Mouse (Mus musculus): ENCODE measurements around the gene Wdr37. TPM values are rescaled to one million over a fixed set of nuclear protein-coding genes. Genes with fewer than 3 reads are reported as not detected.

Gene Wdr37
- polyA plus RNA-seq, 1 experiment, result 4.2 TPM

DNA sequence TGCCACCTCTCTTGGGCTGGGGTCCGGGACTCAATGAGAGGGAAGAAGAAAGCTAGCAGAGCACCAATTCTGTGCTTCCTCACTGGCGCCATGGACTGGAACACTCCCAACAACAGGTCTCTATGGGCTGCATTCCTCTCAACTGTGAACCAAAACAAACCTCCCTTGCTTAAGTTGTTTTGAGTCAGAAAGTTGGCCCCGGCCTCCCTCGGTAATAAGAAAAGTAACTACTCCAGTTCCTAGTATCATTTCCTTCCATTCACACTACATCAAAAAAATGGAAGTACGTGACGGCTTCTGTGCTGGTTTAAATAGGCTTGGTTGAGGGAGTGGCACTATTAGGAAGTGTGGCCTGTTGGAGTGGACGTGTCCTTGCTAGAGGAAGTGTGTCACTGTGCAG, 5.1 kb downstream of the Wdr37 start:
- no peak for TF ChIP-seq CEBPB (IDR thresholded peaks at IDR 0.05; ENCODE audit: low read depth)
- TF ChIP-seq MYOD1 (IDR thresholded peaks at IDR 0.05; ENCODE audit: control insufficient read depth, insufficient read length, low read depth), result no peak
- no peaks in the 10 kb centered on the region for H3K27me3 ChIP-seq (ENCODE audit: control insufficient read depth, insufficient read depth, insufficient read length)
- H3K79me3 ChIP-seq (ENCODE audit: low read depth), result peaks cover 67% of the 10 kb centered on the region
- H3K36me3 ChIP-seq (ENCODE audit: control insufficient read depth, insufficient read depth), result peaks cover 11% of the 10 kb centered on the region
- H3K79me2 ChIP-seq (ENCODE audit: control insufficient read depth, insufficient read depth), result peaks cover 79% of the 10 kb centered on the region
- H3K4me3 ChIP-seq (ENCODE audit: insufficient read depth, poor library complexity, severe bottlenecking), result no peak overlapping the region
- H3ac ChIP-seq (ENCODE audit: control insufficient read depth, insufficient read length, low read depth), result no peak overlapping the region

DNA sequence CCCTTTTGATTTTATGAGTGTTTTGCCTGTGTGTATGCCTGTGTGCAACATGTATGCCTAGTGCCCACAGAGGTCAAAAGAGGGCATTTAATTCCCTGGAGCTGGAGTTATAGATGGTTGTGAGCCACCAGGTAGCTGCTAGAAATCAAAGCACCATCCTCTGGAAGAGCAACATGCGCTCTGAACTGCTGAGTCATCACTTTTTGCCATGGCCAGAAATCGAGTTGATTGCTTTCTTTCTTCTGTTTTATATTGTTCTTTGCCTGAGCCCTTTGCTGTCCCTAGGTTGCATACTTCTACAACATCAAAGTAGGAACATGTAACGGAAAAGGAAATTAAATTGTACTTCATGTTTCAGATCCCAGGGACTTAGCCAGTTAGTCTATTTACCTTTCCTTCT, 6.7 kb downstream of the Wdr37 start:
- Histone ChIP-seq H3K4me3 (ENCODE audit: insufficient read depth, poor library complexity, severe bottlenecking) (no peak overlapping the region), H3K79me2 (ENCODE audit: control insufficient read depth, insufficient read depth) (peaks cover 70% of the 10 kb centered on the region), H3K36me3 (ENCODE audit: control insufficient read depth, insufficient read depth) (peaks cover 19% of the 10 kb centered on the region), H3ac (ENCODE audit: control insufficient read depth, insufficient read length, low read depth) (no peak overlapping the region), H3K27me3 (ENCODE audit: control insufficient read depth, insufficient read depth, insufficient read length) (no peaks in the 10 kb centered on the region), H3K79me3 (ENCODE audit: low read depth) (peaks cover 61% of the 10 kb centered on the region)
- TF ChIP-seq MYOG (IDR thresholded peaks at IDR 0.05; ENCODE audit: control insufficient read depth, extremely low read depth, insufficient read length) (no peak), CEBPB (IDR thresholded peaks at IDR 0.05; ENCODE audit: low read depth) (no peak), MAX (IDR thresholded peaks at IDR 0.05) (no peak), USF1 (IDR thresholded peaks at IDR 0.05; ENCODE audit: low read depth) (no peak), MYOD1 (IDR thresholded peaks at IDR 0.05; ENCODE audit: control insufficient read depth, insufficient read length, low read depth) (no peak), CTCF (IDR thresholded peaks at IDR 0.05; ENCODE audit: control insufficient read depth, insufficient read depth, insufficient read length) (no peak), FOSL1 (IDR thresholded peaks at IDR 0.05; ENCODE audit: insufficient read depth, low read length, poor library complexity, severe bottlenecking) (no peak)

DNA sequence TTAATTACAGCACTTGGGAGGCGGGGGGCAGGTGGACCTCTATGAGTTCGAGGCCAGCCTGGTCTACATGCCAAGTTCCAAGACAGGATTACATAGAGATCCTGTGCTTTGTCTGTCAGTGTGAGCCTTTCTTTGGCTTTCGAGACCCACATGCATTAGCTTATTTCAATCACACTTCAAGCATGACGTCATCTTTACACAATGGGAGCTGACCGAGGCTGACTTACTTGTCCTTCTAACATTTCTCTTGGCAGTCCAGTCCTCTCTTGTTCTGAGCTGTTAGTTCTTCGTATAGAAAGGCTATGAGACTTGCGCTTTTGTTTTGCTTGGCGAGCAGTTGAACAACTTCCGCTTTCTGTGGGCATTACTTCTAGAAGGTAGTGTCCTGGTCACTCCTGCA, 10.8 kb downstream of the Wdr37 start:
- Histone ChIP-seq H3K79me2 (ENCODE audit: control insufficient read depth, insufficient read depth) (peaks cover 43% of the 10 kb centered on the region), H3K4me3 (ENCODE audit: insufficient read depth, poor library complexity, severe bottlenecking) (no peak overlapping the region), H3K36me3 (ENCODE audit: control insufficient read depth, insufficient read depth) (peaks cover 29% of the 10 kb centered on the region), H3ac (ENCODE audit: control insufficient read depth, insufficient read length, low read depth) (no peak overlapping the region), H3K27me3 (ENCODE audit: control insufficient read depth, insufficient read depth, insufficient read length) (no peaks in the 10 kb centered on the region), H3K79me3 (ENCODE audit: low read depth) (peaks cover 27% of the 10 kb centered on the region)
- TF ChIP-seq MYOG (IDR thresholded peaks at IDR 0.05; ENCODE audit: control insufficient read depth, extremely low read depth, insufficient read length), result no peak
- TF ChIP-seq MAX (IDR thresholded peaks at IDR 0.05), result no peak
- TF ChIP-seq USF1 (IDR thresholded peaks at IDR 0.05; ENCODE audit: low read depth), result no peak
- no peak for TF ChIP-seq CEBPB (IDR thresholded peaks at IDR 0.05; ENCODE audit: low read depth)

DNA sequence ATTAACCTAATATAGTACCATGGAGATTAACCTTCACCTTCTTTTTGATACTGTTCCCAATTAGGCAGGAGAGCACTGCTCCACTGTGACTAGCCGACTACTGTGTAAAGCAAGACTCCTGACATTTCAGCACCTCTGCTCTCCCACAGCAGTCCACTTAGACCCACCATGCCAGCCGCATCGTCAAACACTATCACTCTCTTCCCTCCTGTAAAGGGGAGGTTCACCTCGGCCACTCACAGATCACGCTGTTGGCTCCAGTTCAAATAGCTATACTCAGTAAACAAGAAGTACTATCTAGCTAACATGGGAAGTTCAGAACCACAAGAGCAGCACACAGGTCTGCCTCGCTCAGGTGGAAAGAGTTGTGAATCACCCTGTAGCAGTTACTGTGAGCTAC, 13.3 kb downstream of the Wdr37 start:
- H3K4me3 ChIP-seq (ENCODE audit: insufficient read depth, poor library complexity, severe bottlenecking), result no peak overlapping the region
- no peak for TF ChIP-seq USF1 (IDR thresholded peaks at IDR 0.05; ENCODE audit: low read depth)
- no peak for TF ChIP-seq MYOG (IDR thresholded peaks at IDR 0.05; ENCODE audit: control insufficient read depth, extremely low read depth, insufficient read length)
- no peak for TF ChIP-seq FOSL1 (IDR thresholded peaks at IDR 0.05; ENCODE audit: insufficient read depth, low read length, poor library complexity, severe bottlenecking)
- no peak for TF ChIP-seq MAX (IDR thresholded peaks at IDR 0.05)
- no peak for TF ChIP-seq CEBPB (IDR thresholded peaks at IDR 0.05; ENCODE audit: low read depth)
- no peak for TF ChIP-seq MYOD1 (IDR thresholded peaks at IDR 0.05; ENCODE audit: control insufficient read depth, insufficient read length, low read depth)
- peaks cover 24% of the 10 kb centered on the region for H3K79me2 ChIP-seq (ENCODE audit: control insufficient read depth, insufficient read depth)
- peaks cover 10% of the 10 kb centered on the region for H3K79me3 ChIP-seq (ENCODE audit: low read depth)
- H3ac ChIP-seq (ENCODE audit: control insufficient read depth, insufficient read length, low read depth), result no peak overlapping the region
- H3K27me3 ChIP-seq (ENCODE audit: control insufficient read depth, insufficient read depth, insufficient read length), result no peaks in the 10 kb centered on the region
- peaks cover 48% of the 10 kb centered on the region for H3K36me3 ChIP-seq (ENCODE audit: control insufficient read depth, insufficient read depth)

DNA sequence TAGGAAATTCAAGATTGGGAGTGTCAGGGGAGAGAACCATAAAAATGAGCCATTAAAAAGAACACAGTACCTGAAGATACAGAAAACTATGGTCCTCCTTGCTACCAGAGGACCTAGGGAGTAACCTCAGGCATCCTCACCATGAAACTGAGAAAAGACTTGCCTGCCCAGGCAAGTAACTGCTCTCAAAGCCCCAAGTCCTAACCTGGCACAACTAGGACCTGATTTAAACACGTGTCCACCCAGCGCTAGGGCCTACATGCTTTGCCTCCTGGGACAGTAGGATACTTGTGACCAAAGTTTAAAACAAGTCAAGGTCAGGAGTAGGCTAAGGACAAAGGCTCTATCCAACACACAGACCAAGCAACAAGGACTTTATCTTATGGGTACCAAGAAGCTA, 16.9 kb downstream of the Wdr37 start:
- Histone ChIP-seq H3K36me3 (ENCODE audit: control insufficient read depth, insufficient read depth) (peaks cover 46% of the 10 kb centered on the region), H3ac (ENCODE audit: control insufficient read depth, insufficient read length, low read depth) (no peak overlapping the region)
- TF ChIP-seq FOSL1 (IDR thresholded peaks at IDR 0.05; ENCODE audit: insufficient read depth, low read length, poor library complexity, severe bottlenecking) (no peak), MYOG (IDR thresholded peaks at IDR 0.05; ENCODE audit: control insufficient read depth, extremely low read depth, insufficient read length) (no peak), CEBPB (IDR thresholded peaks at IDR 0.05; ENCODE audit: low read depth) (no peak), USF1 (IDR thresholded peaks at IDR 0.05; ENCODE audit: low read depth) (no peak), MAX (IDR thresholded peaks at IDR 0.05) (no peak), MYOD1 (IDR thresholded peaks at IDR 0.05; ENCODE audit: control insufficient read depth, insufficient read length, low read depth) (no peak), CTCF (IDR thresholded peaks at IDR 0.05; ENCODE audit: control insufficient read depth, insufficient read depth, insufficient read length) (no peak)

DNA sequence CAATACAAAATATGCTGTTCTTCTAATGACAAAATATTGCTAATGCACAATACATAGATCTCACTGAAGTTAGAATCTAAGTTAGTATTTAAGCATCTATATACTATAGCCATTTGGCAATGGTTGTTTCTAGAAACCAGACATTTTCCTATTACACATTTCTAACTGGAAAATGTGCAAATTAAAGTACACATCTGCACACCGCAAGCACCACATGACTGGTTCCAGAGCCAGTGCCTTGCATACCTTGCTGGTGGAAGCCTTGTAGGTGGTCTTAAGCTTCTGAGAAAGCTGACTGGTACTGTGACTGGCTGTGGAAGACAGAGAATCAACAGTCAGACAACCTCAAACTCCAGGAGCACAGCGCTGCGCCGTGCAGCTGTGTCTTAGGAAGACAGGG, 18.3 kb downstream of the Wdr37 start:
- Histone ChIP-seq H3K79me2 (ENCODE audit: control insufficient read depth, insufficient read depth) (peaks cover 11% of the 10 kb centered on the region), H3ac (ENCODE audit: control insufficient read depth, insufficient read length, low read depth) (no peak overlapping the region), H3K4me3 (ENCODE audit: insufficient read depth, poor library complexity, severe bottlenecking) (no peak overlapping the region), H3K27me3 (ENCODE audit: control insufficient read depth, insufficient read depth, insufficient read length) (no peaks in the 10 kb centered on the region), H3K79me3 (ENCODE audit: low read depth) (peaks cover 3% of the 10 kb centered on the region), H3K36me3 (ENCODE audit: control insufficient read depth, insufficient read depth) (peaks cover 45% of the 10 kb centered on the region)
- no peak for TF ChIP-seq MYOD1 (IDR thresholded peaks at IDR 0.05; ENCODE audit: control insufficient read depth, insufficient read length, low read depth)
- no peak for TF ChIP-seq FOSL1 (IDR thresholded peaks at IDR 0.05; ENCODE audit: insufficient read depth, low read length, poor library complexity, severe bottlenecking)
- TF ChIP-seq MYOG (IDR thresholded peaks at IDR 0.05; ENCODE audit: control insufficient read depth, extremely low read depth, insufficient read length), result no peak
- no peak for TF ChIP-seq MAX (IDR thresholded peaks at IDR 0.05)
- no peak for TF ChIP-seq CEBPB (IDR thresholded peaks at IDR 0.05; ENCODE audit: low read depth)

More for the DNA sequence above, 16.9 kb downstream of the Wdr37 start:
- Histone ChIP-seq H3K79me3 (ENCODE audit: low read depth) (peaks cover 3% of the 10 kb centered on the region), H3K27me3 (ENCODE audit: control insufficient read depth, insufficient read depth, insufficient read length) (no peaks in the 10 kb centered on the region), H3K4me3 (ENCODE audit: insufficient read depth, poor library complexity, severe bottlenecking) (no peak overlapping the region), H3K79me2 (ENCODE audit: control insufficient read depth, insufficient read depth) (peaks cover 14% of the 10 kb centered on the region)

Measured in C2C12 (cell line).